Mouse (Mus musculus) hindbrain, embryonic 12.5 days (tissue): ENCODE results near the gene Atg101. TPM values are rescaled to one million over a fixed set of nuclear protein-coding genes. Genes with fewer than 3 reads are reported as not detected.
"Not testable (repeated sequence)": the region's sequence is repeated elsewhere in the genome, so short reads cannot be mapped to it uniquely, and the experiment has no call there.

ENCODE experiments used
- ATAC-seq: fragments of 200-750 bp; cut with Nextera tagmentation; 2 replicates; pipeline ENCODE4 v1.8.0; 2017; ENCODE audit warnings: moderate TSS enrichment; ENCODE audit not compliant: low FRiP score
- H3K27ac ChIP-seq: fragments of 300-500 bp; sonication (generic); 2 replicates; pipeline ENCODE4 v1.5.1; 2016; ENCODE audit warnings: mild to moderate bottlenecking
- H3K27me3 ChIP-seq: fragments of 300-500 bp; sonication (generic); 2 replicates; pipeline ENCODE4 v1.6.1; 2016; ENCODE audit warnings: mild to moderate bottlenecking
- H3K36me3 ChIP-seq: fragments of 300-500 bp; sonication (generic); 2 replicates; pipeline ENCODE4 v1.6.1; 2016; ENCODE audit warnings: mild to moderate bottlenecking
- H3K4me1 ChIP-seq: fragments of 300-500 bp; sonication (generic); 2 replicates; pipeline ENCODE4 v1.6.1; 2016
- H3K4me2 ChIP-seq: fragments of 300-500 bp; sonication (generic); replicated peaks from 2 replicates; pipeline ENCODE4 v1.6.1; 2016; ENCODE audit warnings: mild to moderate bottlenecking
- H3K4me3 ChIP-seq: fragments of 300-500 bp; sonication (generic); 2 replicates; pipeline ENCODE4 v1.5.1; 2016; ENCODE audit warnings: mild to moderate bottlenecking
- H3K9ac ChIP-seq: fragments of 300-500 bp; sonication (generic); 2 replicates; pipeline ENCODE4 v1.6.1; 2016; ENCODE audit warnings: mild to moderate bottlenecking, moderate library complexity
- H3K9me3 ChIP-seq: fragments of 300-500 bp; sonication (generic); replicated peaks from 2 replicates; pipeline ENCODE4 v1.6.1; 2016; ENCODE audit warnings: mild to moderate bottlenecking
- WGBS: fragments of 180-500 bp; shearing (Covaris S2); methylation state at CpG from one replicate; pipeline ENCODE4 v1.1.7; 2016; 5-methylcytosine and 5-hydroxymethylcytosine counted together
- polyA plus RNA-seq: library from polyadenylated mRNA; unstranded; fragments of >200 nt; fragmentation: Nextera tagmentation; extraction: Ambion mirVana; gene quantifications from 2 replicates; pipeline ENCODE4 v1.2.1, GENCODE M21; 2016

Gene Atg101
- polyA plus RNA-seq, 1 experiment from 2014 or later, result 66.5 TPM

- Histone ChIP-seq H3K27ac (no peak overlapping the region), H3K4me3 (no peak overlapping the region), H3K27me3 (0 out of 2 replicates have a peak, but pooled peaks cover 4% of the 10 kb centered on the region), H3K9ac (no peak overlapping the region), H3K4me2 (no peak overlapping the region), H3K36me3 (no peaks in the 10 kb centered on the region), H3K4me1 (peaks cover 6% of the 10 kb centered on the region; the same call in 1 of the 2 replicates), H3K9me3 (no peaks in the 10 kb centered on the region)
- ATAC-seq, result no peak
- 76% methylated on average over 6 of the region's 6 CpGs for WGBS
These were observed 36.6 kb downstream of the Atg101 start for GRCm38 (mm10) chr15:101320618-101321041.

GRCm38 (mm10) chr15:101321126-101321525 is 37.1 kb downstream of the Atg101 start:
- Histone ChIP-seq H3K4me1 (peaks cover 3% of the 10 kb centered on the region; the same call in 1 of the 2 replicates), H3K27ac (no peak overlapping the region), H3K9me3 (no peaks in the 10 kb centered on the region), H3K4me2 (no peak overlapping the region), H3K4me3 (no peak overlapping the region), H3K27me3 (0 out of 2 replicates have a peak, but pooled peaks cover 4% of the 10 kb centered on the region), H3K9ac (no peak overlapping the region), H3K36me3 (no peaks in the 10 kb centered on the region)
- 72% methylated on average over 5 of the region's 5 CpGs for WGBS
- no peak for ATAC-seq

- WGBS, result 89% methylated on average over 5 of the region's 5 CpGs
- Histone ChIP-seq H3K4me2 (no peak overlapping the region), H3K4me1 (no peaks in the 10 kb centered on the region), H3K36me3 (no peaks in the 10 kb centered on the region), H3K9ac (no peak overlapping the region), H3K27me3 (0 out of 2 replicates have a peak, but pooled peaks cover under 1% of the 10 kb centered on the region), H3K9me3 (no peaks in the 10 kb centered on the region), H3K27ac (no peak overlapping the region), H3K4me3 (no peak overlapping the region)
- ATAC-seq, result no peak
These were observed 38.0 kb downstream of the Atg101 start for GRCm38 (mm10) chr15:101322106-101322505.

GRCm38 (mm10) chr15:101322640-101323039 is 38.6 kb downstream of the Atg101 start:
- Histone ChIP-seq H3K9ac (no peak overlapping the region), H3K4me1 (0 out of 2 replicates have a peak, but pooled peaks cover 2% of the 10 kb centered on the region), H3K36me3 (no peaks in the 10 kb centered on the region), H3K9me3 (no peaks in the 10 kb centered on the region), H3K27me3 (no peaks in the 10 kb centered on the region), H3K4me3 (no peak overlapping the region), H3K4me2 (no peak overlapping the region), H3K27ac (no peak overlapping the region)
- ATAC-seq, result no peak
- 90% methylated on average over 7 of the region's 7 CpGs for WGBS

GRCm38 (mm10) chr15:101323511-101323910 is 39.4 kb downstream of the Atg101 start:
- Histone ChIP-seq H3K36me3 (no peaks in the 10 kb centered on the region), H3K4me3 (no peak overlapping the region), H3K27me3 (0 out of 2 replicates have a peak, but pooled peaks cover 3% of the 10 kb centered on the region), H3K4me2 (no peak overlapping the region), H3K9me3 (no peaks in the 10 kb centered on the region), H3K27ac (no peak overlapping the region), H3K9ac (no peak overlapping the region), H3K4me1 (0 out of 2 replicates have a peak, but pooled peaks cover 2% of the 10 kb centered on the region)
- WGBS, result 94% methylated on average over 5 of the region's 5 CpGs
- no peak for ATAC-seq

GRCm38 (mm10) chr15:101324409-101324808 is 40.3 kb downstream of the Atg101 start:
- H3K27ac ChIP-seq, H3K9me3 ChIP-seq, H3K27me3 ChIP-seq, H3K36me3 ChIP-seq, H3K4me1 ChIP-seq, H3K9ac ChIP-seq, ATAC-seq, H3K4me2 ChIP-seq, H3K4me3 ChIP-seq: not testable (repeated sequence)

- Histone ChIP-seq H3K36me3 (no peaks in the 10 kb centered on the region), H3K9ac (no peak overlapping the region), H3K4me3 (no peak overlapping the region), H3K4me1 (0 out of 2 replicates have a peak, but pooled peaks cover 2% of the 10 kb centered on the region), H3K9me3 (no peaks in the 10 kb centered on the region), H3K4me2 (no peak overlapping the region), H3K27ac (no peak overlapping the region), H3K27me3 (0 out of 2 replicates have a peak, but pooled peaks cover 3% of the 10 kb centered on the region)
- no peak for ATAC-seq
- WGBS, result 42% methylated on average over 10 of the region's 10 CpGs
These were observed 42.0 kb downstream of the Atg101 start for GRCm38 (mm10) chr15:101325991-101326534.

GRCm38 (mm10) chr15:101327282-101327681 is 43.2 kb downstream of the Atg101 start:
- Histone ChIP-seq H3K4me1 (0 out of 2 replicates have a peak, but pooled peaks cover 2% of the 10 kb centered on the region), H3K4me3 (no peak overlapping the region), H3K27ac (no peak overlapping the region), H3K4me2 (no peak overlapping the region), H3K27me3 (peaks cover 3% of the 10 kb centered on the region; the same call in 1 of the 2 replicates), H3K9me3 (no peaks in the 10 kb centered on the region), H3K9ac (no peak overlapping the region), H3K36me3 (no peaks in the 10 kb centered on the region)
- 9% methylated on average over 6 of the region's 6 CpGs for WGBS
- ATAC-seq, result 0 out of 2 replicates have a peak, but pooled peaks have one; percentile 11

- H3K4me1 ChIP-seq, result 0 out of 2 replicates have a peak, but pooled peaks cover 2% of the 10 kb centered on the region
- H3K36me3 ChIP-seq, result no peaks in the 10 kb centered on the region
- no peak overlapping the region for H3K27ac ChIP-seq
- WGBS, result 54% methylated on average over 3 of the region's 3 CpGs
- no peak overlapping the region for H3K4me3 ChIP-seq
- peaks cover 3% of the 10 kb centered on the region; the same call in 1 of the 2 replicates for H3K27me3 ChIP-seq
- no peak overlapping the region for H3K9ac ChIP-seq
- ATAC-seq, result no peak
- no peak overlapping the region for H3K4me2 ChIP-seq
- H3K9me3 ChIP-seq, result no peaks in the 10 kb centered on the region
These were observed 44.9 kb downstream of the Atg101 start for GRCm38 (mm10) chr15:101328876-101329563.

- H3K4me3 ChIP-seq, result no peak overlapping the region
- H3K36me3 ChIP-seq, result no peaks in the 10 kb centered on the region
- WGBS, result 47% methylated on average over 3 of the region's 3 CpGs
- no peak overlapping the region for H3K4me2 ChIP-seq
- ATAC-seq, result no peak
- no peak overlapping the region for H3K27ac ChIP-seq
- 0 out of 2 replicates have a peak, but pooled peaks cover 2% of the 10 kb centered on the region for H3K4me1 ChIP-seq
- no peaks in the 10 kb centered on the region for H3K9me3 ChIP-seq
- no peak overlapping the region for H3K9ac ChIP-seq
- H3K27me3 ChIP-seq, result peaks cover 3% of the 10 kb centered on the region; the same call in 1 of the 2 replicates
These were observed 45.5 kb downstream of the Atg101 start for GRCm38 (mm10) chr15:101329564-101329892.

GRCm38 (mm10) chr15:101331090-101331489 is 47.0 kb downstream of the Atg101 start:
- ATAC-seq, result no peak
- 81% methylated on average over 4 of the region's 4 CpGs for WGBS
- peaks cover 3% of the 10 kb centered on the region; the same call in 1 of the 2 replicates for H3K27me3 ChIP-seq

GRCm38 (mm10) chr15:101332370-101332769 is 48.3 kb downstream of the Atg101 start:
- peaks cover 11% of the 10 kb centered on the region; the same call in 1 of the 2 replicates for H3K27me3 ChIP-seq
- H3K9ac ChIP-seq, result no peak overlapping the region
- H3K36me3 ChIP-seq, result no peaks in the 10 kb centered on the region
- H3K27ac ChIP-seq, result no peak overlapping the region
- 0 out of 2 replicates have a peak, but pooled peaks cover 3% of the 10 kb centered on the region for H3K4me1 ChIP-seq
- no peak overlapping the region for H3K4me3 ChIP-seq
- no peak overlapping the region for H3K4me2 ChIP-seq
- 66% methylated on average over 4 of the region's 4 CpGs for WGBS
- ATAC-seq, result no peak
- H3K9me3 ChIP-seq, result no peaks in the 10 kb centered on the region

More at GRCm38 (mm10) chr15:101331090-101331489, 47.0 kb downstream of the Atg101 start:
- Histone ChIP-seq H3K9me3 (no peaks in the 10 kb centered on the region), H3K4me1 (0 out of 2 replicates have a peak, but pooled peaks cover 2% of the 10 kb centered on the region), H3K36me3 (no peaks in the 10 kb centered on the region), H3K27ac (no peak overlapping the region), H3K9ac (no peak overlapping the region), H3K4me2 (no peak overlapping the region), H3K4me3 (no peak overlapping the region)
